Comparison of ENCODE assay signal across 27 mouse cellular contexts in the genomic region with DNA sequence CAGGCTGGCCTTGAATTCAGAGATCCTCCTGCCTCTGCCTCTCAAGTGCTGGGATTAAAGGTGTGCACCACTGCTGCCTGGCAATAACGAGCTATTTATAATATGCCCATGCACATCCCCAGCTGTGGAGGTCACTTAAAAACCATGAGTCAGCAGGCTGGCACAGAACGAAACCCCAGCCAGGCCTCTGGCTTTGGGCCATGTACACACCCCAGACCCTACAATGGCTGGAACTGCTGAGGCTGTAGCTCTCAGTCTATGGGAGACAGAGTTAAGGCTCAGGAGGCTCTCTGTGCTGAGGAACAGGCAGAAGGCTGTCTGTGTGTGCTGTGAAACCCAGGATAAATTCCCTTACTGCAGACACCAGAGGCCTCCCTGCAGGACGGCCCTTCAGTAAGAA. TPM values are rescaled to one million over a fixed set of nuclear protein-coding genes. Genes with fewer than 3 reads are reported as not detected.
DNase-seq lines count a peak whose midpoint lies in the region; ATAC-seq and TF ChIP-seq lines count a peak whose summit lies in the region.
"Had no signal": no experiment of that assay in that cellular context is flagged by ENCODE, and none has a peak within 500 bp of the region (broad histone marks: within the 10 kb centered on the region; RNA-seq: fewer than 3 reads in every experiment).

No protein-coding gene starts in this region.

- peaks cover 33% of the 10 kb centered on the region for H3K27me3 ChIP-seq in heart, postnatal 0 days (ENCODE audit: control insufficient read depth, insufficient read depth, low read length)
- H3K27me3 ChIP-seq in embryonic facial prominence, embryonic 15.5 days: no peaks in the 10 kb centered on the region; the same call in 1 of the 2 replicates

- ATAC-seq in heart, postnatal 0 days (ENCODE audit: insufficient read depth, low read depth): peak; percentile 46; the same call in 1 of the 2 replicates
- 0 out of 2 replicates have a peak, but pooled peaks have one; percentile 11 for ATAC-seq in embryonic facial prominence, embryonic 15.5 days (ENCODE audit: insufficient number of reproducible peaks, low FRiP score, low TSS enrichment, low read depth)
- ATAC-seq: CD4-positive, CD25-positive, alpha-beta regulatory T cell, adult 4 months; forebrain, embryonic 14.5 days; forebrain, postnatal 0 days; hindbrain, postnatal 0 days; inflammation-experienced regulatory T-cells, adult 6 months; intestine, embryonic 16.5 days had no signal

- TF ChIP-seq CTCF in heart, postnatal 0 days (IDR thresholded peaks at IDR 0.05; ENCODE audit: low read depth): no peak

- H3K9ac ChIP-seq in heart, postnatal 0 days (replicated peaks; ENCODE audit: low read depth, low read length): no peak overlapping the region
- no peak overlapping the region for H3K9ac ChIP-seq in embryonic facial prominence, embryonic 15.5 days
- H3K9ac ChIP-seq: forebrain, postnatal 0 days; heart, embryonic 12.5 days; heart, embryonic 15.5 days; hindbrain, embryonic 14.5 days had no signal

- H3K4me1 ChIP-seq in heart, postnatal 0 days (ENCODE audit: control insufficient read depth, insufficient read depth): no peaks in the 10 kb centered on the region
- peaks cover 51% of the 10 kb centered on the region for H3K4me1 ChIP-seq in embryonic facial prominence, embryonic 15.5 days

- H3K9me3 ChIP-seq in heart, postnatal 0 days (replicated peaks; ENCODE audit: control insufficient read depth, low read length): no peaks in the 10 kb centered on the region
- H3K9me3 ChIP-seq in embryonic facial prominence, embryonic 15.5 days (replicated peaks): no peaks in the 10 kb centered on the region
- H3K9me3 ChIP-seq: heart, embryonic 15.5 days had no signal

- H3K36me3 ChIP-seq in heart, postnatal 0 days (replicated peaks; ENCODE audit: control insufficient read depth, insufficient read depth, low read length): no peaks in the 10 kb centered on the region
- no peaks in the 10 kb centered on the region for H3K36me3 ChIP-seq in embryonic facial prominence, embryonic 15.5 days
- H3K36me3 ChIP-seq: heart, embryonic 12.5 days; heart, embryonic 15.5 days had no signal

- peak; percentile 81 for DNase-seq in adrenal gland, adult 2 months
- DNase-seq in adrenal gland, adult 8-10 months: no peak
- no peak for DNase-seq in heart, postnatal 0 days (ENCODE audit: low spot score)
- no peak for DNase-seq in heart, adult 18-20 months
- DNase-seq in adrenal gland, postnatal 14 days: peak; percentile 62
- no peak for DNase-seq in layer of hippocampus, postnatal 10 days (ENCODE audit: low spot score in 2 of 2)
- DNase-seq: cerebellum, adult 11 months; cerebellum, adult 2 months; cerebellum, adult 9-11 months; cerebellum, postnatal 25 days; forebrain, postnatal 0 days; gastrocnemius, postnatal 25 days; heart, postnatal 14 days; heart, postnatal 4 days; kidney, adult 18-20 months; kidney, adult 9 months had no signal

- WGBS in heart, postnatal 0 days: 37% methylated on average over 3 of the region's 3 CpGs
- 31% methylated on average over 3 of the region's 3 CpGs for WGBS in embryonic facial prominence, embryonic 15.5 days

- no peak for TF ChIP-seq EP300 in heart, postnatal 0 days (IDR thresholded peaks at IDR 0.05; ENCODE audit: low read depth)

- H3K4me2 ChIP-seq in heart, postnatal 0 days (ENCODE audit: low read depth, low read length): no peak overlapping the region
- H3K4me2 ChIP-seq in embryonic facial prominence, embryonic 15.5 days (replicated peaks): no peak overlapping the region
- H3K4me2 ChIP-seq: heart, embryonic 12.5 days; heart, embryonic 15.5 days; hindbrain, embryonic 14.5 days had no signal

- no peak overlapping the region for H3K4me3 ChIP-seq in heart, postnatal 0 days (ENCODE audit: low read depth, low read length)
- no peak overlapping the region for H3K4me3 ChIP-seq in embryonic facial prominence, embryonic 15.5 days (replicated peaks)
- H3K4me3 ChIP-seq: heart, embryonic 12.5 days; heart, embryonic 15.5 days had no signal

- H3K27ac ChIP-seq in heart, postnatal 0 days (ENCODE audit: low read depth): no peak overlapping the region
- H3K27ac ChIP-seq in embryonic facial prominence, embryonic 15.5 days (replicated peaks): peak overlapping the region; percentile 53
- H3K27ac ChIP-seq: heart, embryonic 15.5 days; hindbrain, embryonic 14.5 days; hindbrain, postnatal 0 days had no signal

RNA-seq across cellular contexts. Expression of a gene that starts 24.1 kb away (rescaled TPM):
- total RNA-seq in adrenal gland, adult 2 months (2021): 10 to 100 TPM; 79.9 to 86.9 TPM
- 20.6 and 28.7 TPM in 2 replicates for polyA plus RNA-seq in adrenal gland, adult 2 months (2012; rRNA removed)
- total RNA-seq in adrenal gland, adult 8-10 months (2022): 10 to 100 TPM; 53.4 to 69.1 (median 62.6) TPM
- total RNA-seq in heart, postnatal 0 days (2014; rRNA removed; ENCODE audit: low replicate concordance): 30.1 and 37.1 TPM in 2 replicates
- polyA plus RNA-seq in heart, postnatal 0 days (2015; fragmentation: Nextera tagmentation; extraction: Ambion mirVana): 82.8 and 84.0 TPM in 2 replicates
- total RNA-seq in heart, adult 18-20 months (2021): 10 to 100 TPM; 66.0 to 69.3 TPM
- 93.6 and 94.2 TPM in 2 replicates for total RNA-seq in adrenal gland, postnatal 14 days (2021)
- 48.9 and 49.2 TPM in 2 replicates for polyA plus RNA-seq in embryonic facial prominence, embryonic 15.5 days (2015; fragmentation: Nextera tagmentation; extraction: Ambion mirVana)
- 10 to 100 TPM; 21.7 to 22.4 TPM for total RNA-seq in layer of hippocampus, postnatal 10 days (2021)

RNA-seq across cellular contexts. Expression of a gene that starts 42.8 kb away (rescaled TPM):
- 10 to 100 TPM in 1 of 2 experiments, 1 to 10 TPM in 1; 10.0 to 16.4 TPM for total RNA-seq in adrenal gland, adult 2 months (2021)
- polyA plus RNA-seq in adrenal gland, adult 2 months (2012; rRNA removed): 18.4 and 19.7 TPM in 2 replicates
- 10 to 100 TPM in 3 of 4 experiments, 1 to 10 TPM in 1; 7.9 to 18.3 (median 12.5) TPM for total RNA-seq in adrenal gland, adult 8-10 months (2022)
- 19.2 and 32.6 TPM in 2 replicates for total RNA-seq in heart, postnatal 0 days (2014; rRNA removed; ENCODE audit: low replicate concordance)
- polyA plus RNA-seq in heart, postnatal 0 days (2015; fragmentation: Nextera tagmentation; extraction: Ambion mirVana): 3.3 and 3.7 TPM in 2 replicates
- 10 to 100 TPM in 1 of 2 experiments, 1 to 10 TPM in 1; 8.2 to 11.0 TPM for total RNA-seq in heart, adult 18-20 months (2021)
- total RNA-seq in adrenal gland, postnatal 14 days (2021): 10.1 and 10.3 TPM in 2 replicates
- polyA plus RNA-seq in embryonic facial prominence, embryonic 15.5 days (2015; fragmentation: Nextera tagmentation; extraction: Ambion mirVana): 25.3 and 26.2 TPM in 2 replicates
- total RNA-seq in layer of hippocampus, postnatal 10 days (2021): 10 to 100 TPM; 56.9 to 60.9 TPM
- total RNA-seq: common myeloid progenitor, adult 5-6 weeks; MEL had no signal

RNA-seq across cellular contexts. Expression of a gene that starts 43.3 kb away (rescaled TPM):
- 10 to 100 TPM; 31.9 to 39.4 TPM for total RNA-seq in adrenal gland, adult 2 months (2021)
- 24.0 and 25.9 TPM in 2 replicates for polyA plus RNA-seq in adrenal gland, adult 2 months (2012; rRNA removed)
- 10 to 100 TPM; 34.0 to 42.2 (median 35.6) TPM for total RNA-seq in adrenal gland, adult 8-10 months (2022)
- 10.3 and 13.3 TPM in 2 replicates for total RNA-seq in heart, postnatal 0 days (2014; rRNA removed; ENCODE audit: low replicate concordance)
- 1.2 and 1.7 TPM in 2 replicates for polyA plus RNA-seq in heart, postnatal 0 days (2015; fragmentation: Nextera tagmentation; extraction: Ambion mirVana)
- total RNA-seq in heart, adult 18-20 months (2021): 10 to 100 TPM; 15.8 to 16.2 TPM
- total RNA-seq in adrenal gland, postnatal 14 days (2021): 36.4 and 37.6 TPM in 2 replicates
- 1.8 and 2.3 TPM in 2 replicates for polyA plus RNA-seq in embryonic facial prominence, embryonic 15.5 days (2015; fragmentation: Nextera tagmentation; extraction: Ambion mirVana)
- 10 to 100 TPM; 33.6 to 35.1 TPM for total RNA-seq in layer of hippocampus, postnatal 10 days (2021)

RNA-seq across cellular contexts. Expression of a gene that starts 43.6 kb away (rescaled TPM):
- under 1 TPM; 0.35 to 0.52 TPM for total RNA-seq in adrenal gland, adult 2 months (2021)
- 0.10 TPM in 1 of 2 replicates, not detected in the other for polyA plus RNA-seq in adrenal gland, adult 2 months (2012; rRNA removed)
- under 1 TPM; 0.38 to 0.99 (median 0.55) TPM for total RNA-seq in adrenal gland, adult 8-10 months (2022)
- not detected in 2 replicates for total RNA-seq in heart, postnatal 0 days (2014; rRNA removed; ENCODE audit: low replicate concordance)
- 0.19 and 0.25 TPM in 2 replicates for polyA plus RNA-seq in heart, postnatal 0 days (2015; fragmentation: Nextera tagmentation; extraction: Ambion mirVana)
- total RNA-seq in heart, adult 18-20 months (2021): under 1 TPM; 0.13 to 0.42 TPM
- total RNA-seq in adrenal gland, postnatal 14 days (2021): 0.49 and 0.52 TPM in 2 replicates
- polyA plus RNA-seq in embryonic facial prominence, embryonic 15.5 days (2015; fragmentation: Nextera tagmentation; extraction: Ambion mirVana): 2.0 and 3.8 TPM in 2 replicates
- 1 to 10 TPM; 2.1 to 2.3 TPM for total RNA-seq in layer of hippocampus, postnatal 10 days (2021)
- polyA plus RNA-seq: CD4-positive, CD25-positive, alpha-beta regulatory T cell, adult 4 months had no signal

Comparison
In these comparisons a context has a peak if more than half of its experiments do, and no peak if none do; other contexts are left out.
1. DNase-seq: peak in adrenal gland, adult 2 months (single experiment) and adrenal gland, postnatal 14 days (single experiment); none in adrenal gland, adult 8-10 months (single experiment), heart, postnatal 0 days (single experiment), heart, adult 18-20 months (0 of 2) and layer of hippocampus, postnatal 10 days (0 of 2).